ENCODE assay signal across 8 mouse cellular contexts in the genomic region with DNA sequence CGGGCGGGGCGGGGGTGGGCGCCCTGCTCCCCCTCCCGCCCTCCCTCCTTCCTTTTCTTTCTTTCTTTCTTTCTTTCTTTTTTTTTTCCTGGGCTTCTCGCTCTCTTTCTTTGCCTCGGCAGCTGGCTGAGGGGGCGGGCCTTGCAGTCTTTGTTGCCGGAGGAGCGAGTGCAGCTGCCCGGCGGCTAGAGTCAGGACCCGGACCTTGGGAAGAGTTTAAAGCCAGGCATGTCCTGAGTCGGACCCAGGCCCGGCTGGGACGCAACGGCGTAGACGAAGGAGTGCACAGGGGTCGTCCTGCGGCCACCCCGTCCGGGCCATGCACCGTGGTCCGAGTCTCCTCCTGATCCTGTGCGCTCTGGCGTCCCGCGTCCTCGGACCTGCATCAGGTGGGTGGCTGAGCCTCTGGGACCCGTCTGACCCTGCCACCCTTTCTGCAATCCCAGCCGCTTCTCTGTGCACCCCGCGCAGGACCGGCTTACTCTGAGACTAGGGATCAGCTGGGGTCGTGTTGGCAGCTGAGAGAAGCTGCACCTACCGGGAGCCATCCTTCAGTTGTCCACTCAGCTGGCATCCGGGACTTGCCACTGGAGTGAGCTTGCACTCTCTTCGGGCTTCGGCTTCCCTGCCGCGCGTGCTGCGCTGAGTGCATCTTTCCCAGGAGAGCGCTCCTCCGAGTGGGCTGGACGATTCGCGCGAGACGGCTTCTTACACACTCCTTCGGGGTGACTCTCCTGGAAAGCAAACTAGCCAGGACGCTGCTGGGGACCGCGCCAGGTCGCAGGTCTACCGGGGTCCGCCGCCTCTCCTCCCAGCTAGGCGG. TPM values are rescaled to one million over a fixed set of nuclear protein-coding genes. Genes with fewer than 3 reads are reported as not detected.
DNase-seq lines count a peak whose midpoint lies in the region; ATAC-seq and TF ChIP-seq lines count a peak whose summit lies in the region.

A gene (plus strand): TSS at position 144 of the 823 bp plus-strand sequence.

- under 1% methylated on average over 58 of the region's 60 CpGs for WGBS in spleen, adult 2 months
- under 1% methylated on average over 58 of the region's 60 CpGs for WGBS in heart, embryonic 11.5 days (ENCODE audit: insufficient replicate concordance)
- WGBS in kidney, embryonic 14.5 days = under 1% methylated on average over 52 of the region's 60 CpGs
- under 1% methylated on average over 54 of the region's 60 CpGs for WGBS in neural tube, embryonic 14.5 days

- DNase-seq in spleen, adult 2 months (ENCODE audit: low read depth in 1 of 2, low spot score in 2 of 2) = no peak
- no peak for DNase-seq in spleen, postnatal 36 days (ENCODE audit: low spot score in 2 of 2)
- peak; percentile 79 for DNase-seq in embryo, embryonic 11 days
- DNase-seq in lung, adult 18-20 months = peak; percentile 23 to 32
- peak; percentile 37 for DNase-seq in thymus, postnatal 4 days

- no peaks in the 10 kb centered on the region for H3K9me3 ChIP-seq in heart, embryonic 11.5 days (replicated peaks; ENCODE audit: control insufficient read depth, low read length)
- no peaks in the 10 kb centered on the region for H3K9me3 ChIP-seq in kidney, embryonic 14.5 days (ENCODE audit: control insufficient read depth, low read length)
- H3K9me3 ChIP-seq in neural tube, embryonic 14.5 days (ENCODE audit: control insufficient read depth, low read length) = peaks cover 5% of the 10 kb centered on the region

- H3K27ac ChIP-seq in spleen, adult 2 months (ENCODE audit: insufficient read depth, low read length) = no peak within 1 kb of the TSS
- no peak within 1 kb of the TSS for H3K27ac ChIP-seq in heart, embryonic 11.5 days (ENCODE audit: low read depth, low read length)
- peak within 1 kb of the TSS; percentile 70; the same call in 1 of the 2 replicates for H3K27ac ChIP-seq in kidney, embryonic 14.5 days (ENCODE audit: low read depth, low read length)
- peak within 1 kb of the TSS; percentile 69 for H3K27ac ChIP-seq in neural tube, embryonic 14.5 days (ENCODE audit: low read depth, low read length)

- H3K36me3 ChIP-seq in spleen, adult 2 months (ENCODE audit: control insufficient read depth, insufficient read depth, low read length) = no peaks in the 10 kb centered on the region
- no peaks in the 10 kb centered on the region for H3K36me3 ChIP-seq in heart, embryonic 11.5 days (ENCODE audit: control insufficient read depth, insufficient read depth, low read length)
- no peaks in the 10 kb centered on the region for H3K36me3 ChIP-seq in kidney, embryonic 14.5 days (ENCODE audit: control insufficient read depth, insufficient read depth, low read length)
- H3K36me3 ChIP-seq in neural tube, embryonic 14.5 days (ENCODE audit: control insufficient read depth, insufficient read depth, low read length) = no peaks in the 10 kb centered on the region

- peak; percentile 45 for ATAC-seq in heart, embryonic 11.5 days (replicated peaks; ENCODE audit: insufficient number of reproducible peaks, low FRiP score, low TSS enrichment)
- peak; percentile 76 for ATAC-seq in kidney, embryonic 14.5 days (ENCODE audit: low FRiP score, low TSS enrichment)
- peak; percentile 77 for ATAC-seq in neural tube, embryonic 14.5 days (ENCODE audit: low read depth)

- H3K27me3 ChIP-seq in spleen, adult 2 months (ENCODE audit: control insufficient read depth, insufficient read depth, low read length) = peaks cover 3% of the 10 kb centered on the region; the same call in 1 of the 2 replicates
- H3K27me3 ChIP-seq in heart, embryonic 11.5 days (ENCODE audit: control insufficient read depth, insufficient read depth, low read length) = peaks cover 11% of the 10 kb centered on the region; the same call in 1 of the 2 replicates
- H3K27me3 ChIP-seq in kidney, embryonic 14.5 days (ENCODE audit: control insufficient read depth, insufficient read depth, low read length) = no peaks in the 10 kb centered on the region
- H3K27me3 ChIP-seq in neural tube, embryonic 14.5 days (ENCODE audit: control insufficient read depth, insufficient read depth, low read length) = no peaks in the 10 kb centered on the region

- no peak for TF ChIP-seq POLR2A in spleen, adult 2 months (IDR thresholded peaks at IDR 0.05; ENCODE audit: low read depth, low read length)

- peak within 1 kb of the TSS; percentile 71 for H3K9ac ChIP-seq in heart, embryonic 11.5 days (ENCODE audit: low read depth, low read length)
- H3K9ac ChIP-seq in kidney, embryonic 14.5 days (ENCODE audit: low read depth, low read length) = peak within 1 kb of the TSS; percentile 74
- peak within 1 kb of the TSS; percentile 87 for H3K9ac ChIP-seq in neural tube, embryonic 14.5 days (replicated peaks; ENCODE audit: low read depth, low read length)

- H3K4me1 ChIP-seq in spleen, adult 2 months (ENCODE audit: control insufficient read depth, insufficient read depth, insufficient read length) = no peaks in the 10 kb centered on the region
- peaks cover 8% of the 10 kb centered on the region; the same call in 1 of the 2 replicates for H3K4me1 ChIP-seq in heart, embryonic 11.5 days (ENCODE audit: control insufficient read depth, insufficient read depth, low read length)
- H3K4me1 ChIP-seq in kidney, embryonic 14.5 days (ENCODE audit: control insufficient read depth, insufficient read depth, low read length) = no peaks in the 10 kb centered on the region; the same call in 1 of the 2 replicates
- peaks cover 14% of the 10 kb centered on the region; the same call in 1 of the 2 replicates for H3K4me1 ChIP-seq in neural tube, embryonic 14.5 days (ENCODE audit: control insufficient read depth, insufficient read depth, low read length)

- peak within 1 kb of the TSS; percentile 64 for H3K4me3 ChIP-seq in spleen, adult 2 months (ENCODE audit: extremely low read depth, insufficient read depth, insufficient read length)
- H3K4me3 ChIP-seq in heart, embryonic 11.5 days (ENCODE audit: low read depth, low read length) = peak within 1 kb of the TSS; percentile 78
- H3K4me3 ChIP-seq in kidney, embryonic 14.5 days (ENCODE audit: low read length) = peak within 1 kb of the TSS; percentile 76
- H3K4me3 ChIP-seq in neural tube, embryonic 14.5 days (ENCODE audit: low read depth, low read length) = peak within 1 kb of the TSS; percentile 78

- TF ChIP-seq CTCF in spleen, adult 2 months (IDR thresholded peaks at IDR 0.05; ENCODE audit: extremely low read depth, insufficient read depth, insufficient read length, insufficient replicate concordance) = no peak

- H3K4me2 ChIP-seq in heart, embryonic 11.5 days = peak within 1 kb of the TSS; percentile 99
- H3K4me2 ChIP-seq in kidney, embryonic 14.5 days (replicated peaks; ENCODE audit: low read depth, low read length) = peak within 1 kb of the TSS; percentile 94
- H3K4me2 ChIP-seq in neural tube, embryonic 14.5 days (ENCODE audit: low read depth, low read length) = peak within 1 kb of the TSS; percentile 90

RNA-seq across cellular contexts. Expression of the gene that starts here (rescaled TPM):
- 3.5 and 4.6 TPM in 2 replicates for polyA plus RNA-seq in spleen, adult 2 months (2012; rRNA removed)
- polyA plus RNA-seq in heart, embryonic 11.5 days (2014; fragmentation: Nextera tagmentation; extraction: Ambion mirVana) = 4.2 and 4.9 TPM in 2 replicates
- 10.0 and 10.6 TPM in 2 replicates for polyA plus RNA-seq in kidney, embryonic 14.5 days (2014; fragmentation: Nextera tagmentation; extraction: Ambion mirVana)
- 5.7 and 12.6 TPM in 2 replicates for polyA plus RNA-seq in neural tube, embryonic 14.5 days (2014; fragmentation: Nextera tagmentation; extraction: Ambion mirVana)

Comparison
In these comparisons a context has a peak if more than half of its experiments do, and no peak if none do; other contexts are left out.
1. DNase-seq: peak in embryo, embryonic 11 days (single experiment), lung, adult 18-20 months (2 of 2) and thymus, postnatal 4 days (single experiment); none in spleen, adult 2 months (0 of 2) and spleen, postnatal 36 days (0 of 2).
2. H3K27ac ChIP-seq: peak in kidney, embryonic 14.5 days (single experiment) and neural tube, embryonic 14.5 days (single experiment); none in spleen, adult 2 months (single experiment) and heart, embryonic 11.5 days (single experiment).
3. Peak in every context shown above with its lines, with median percentiles within 50 percentile points of each other: H3K4me3 ChIP-seq, ATAC-seq, H3K4me2 ChIP-seq and H3K9ac ChIP-seq.